22 mouse cellular contexts compared by ENCODE assay signal in the genomic region with DNA sequence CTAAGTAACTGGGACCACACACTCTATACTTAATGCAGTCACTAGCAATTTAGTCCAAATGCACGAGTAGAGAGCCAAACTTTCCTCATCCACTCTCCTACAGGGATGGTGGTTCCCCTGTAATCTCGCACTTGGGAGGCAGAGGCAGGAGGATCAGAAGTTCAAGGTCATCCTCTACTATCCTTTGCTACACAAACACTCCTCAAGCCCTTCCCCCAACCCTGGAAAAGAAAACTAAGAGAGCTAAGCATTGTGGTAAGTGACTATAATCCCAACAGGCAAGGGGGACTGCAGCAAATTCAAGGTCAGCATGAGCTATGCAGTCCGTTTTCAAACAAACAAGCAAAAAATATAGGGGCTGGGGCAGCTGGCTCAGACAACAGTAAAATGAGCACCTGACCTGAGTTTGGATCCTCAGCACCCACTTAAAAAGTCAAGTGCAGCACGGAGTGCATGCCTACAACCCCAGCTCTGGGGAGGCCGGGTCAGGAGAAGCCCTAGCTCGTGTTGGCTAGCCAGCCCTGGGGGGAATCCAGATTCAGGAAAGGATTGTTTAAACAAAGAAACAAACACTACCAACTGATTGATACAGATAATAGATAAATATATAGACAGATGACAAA. TPM values are rescaled to one million over a fixed set of nuclear protein-coding genes. Genes with fewer than 3 reads are reported as not detected.
DNase-seq lines count a peak whose midpoint lies in the region; ATAC-seq and TF ChIP-seq lines count a peak whose summit lies in the region.
"Had no signal": no experiment of that assay in that cellular context is flagged by ENCODE, and none has a peak within 500 bp of the region (broad histone marks: within the 10 kb centered on the region; RNA-seq: fewer than 3 reads in every experiment).

No protein-coding gene starts in this region.

- no peaks in the 10 kb centered on the region for H3K9me3 ChIP-seq in heart, embryonic 12.5 days (replicated peaks)
- H3K9me3 ChIP-seq in lung, postnatal 0 days (ENCODE audit: low read length), result no peaks in the 10 kb centered on the region
- H3K9me3 ChIP-seq: embryonic facial prominence, embryonic 15.5 days; forebrain, embryonic 10.5 days; heart, embryonic 15.5 days; hindbrain, embryonic 12.5 days; intestine, embryonic 15.5 days had no signal

- no peak overlapping the region for H3K4me3 ChIP-seq in heart, embryonic 12.5 days
- H3K4me3 ChIP-seq in lung, postnatal 0 days (ENCODE audit: low read depth, low read length), result no peak overlapping the region
- H3K4me3 ChIP-seq: embryonic facial prominence, embryonic 15.5 days; erythroblast, embryonic 14.5 days; forebrain, embryonic 10.5 days; heart, embryonic 15.5 days; hindbrain, embryonic 12.5 days; intestine, embryonic 15.5 days had no signal

- H3K27me3 ChIP-seq in heart, embryonic 12.5 days (replicated peaks), result no peaks in the 10 kb centered on the region
- H3K27me3 ChIP-seq in lung, postnatal 0 days (replicated peaks; ENCODE audit: insufficient read depth, low read length), result no peaks in the 10 kb centered on the region
- H3K27me3 ChIP-seq: CH12.LX; embryonic facial prominence, embryonic 15.5 days; heart, embryonic 15.5 days; hindbrain, embryonic 12.5 days; intestine, embryonic 15.5 days had no signal

- no peak for TF ChIP-seq EP300 in lung, postnatal 0 days (IDR thresholded peaks at IDR 0.05)

- intact Hi-C loops in heart, postnatal 25 days (cut with DNase I), result no loop called here

- WGBS in heart, embryonic 12.5 days, result 63% methylated on average over 6 of the region's 6 CpGs
- WGBS in lung, postnatal 0 days, result 55% methylated on average over 6 of the region's 6 CpGs

- DNase-seq in heart, postnatal 25 days (ENCODE audit: low spot score), result no peak
- DNase-seq in lung, postnatal 36 days, result peak; percentile 63
- no peak for DNase-seq in lung, postnatal 0 days (ENCODE audit: low spot score)
- peak; percentile 51 for DNase-seq in ZHBTc4 (ENCODE audit: low read depth, low spot score)
- DNase-seq: adrenal gland, adult 8-10 months; adrenal gland, postnatal 36 days; cerebellum, adult 2 months; cerebellum, postnatal 10 days; gastrocnemius, postnatal 14 days; heart, postnatal 14 days; kidney, adult 18-20 months had no signal

- H3K9ac ChIP-seq in heart, embryonic 12.5 days, result no peak overlapping the region
- H3K9ac ChIP-seq in lung, postnatal 0 days (replicated peaks; ENCODE audit: low read depth), result no peak overlapping the region
- H3K9ac ChIP-seq: embryonic facial prominence, embryonic 15.5 days; heart, embryonic 15.5 days; hindbrain, embryonic 12.5 days; intestine, embryonic 15.5 days had no signal

- TF ChIP-seq CTCF in lung, postnatal 0 days (IDR thresholded peaks at IDR 0.05), result no peak

- ATAC-seq in heart, embryonic 12.5 days (ENCODE audit: insufficient number of reproducible peaks, low FRiP score), result no peak
- no peak; the same call in 1 of the 2 replicates for ATAC-seq in lung, postnatal 0 days
- no peak for ATAC-seq in activated CD4-positive, CD25-positive, alpha-beta regulatory T cell, adult 4 months
- ATAC-seq: forebrain, embryonic 14.5 days; hindbrain, postnatal 0 days; intestine, embryonic 15.5 days had no signal

- peaks cover 53% of the 10 kb centered on the region for H3K4me1 ChIP-seq in heart, embryonic 12.5 days (replicated peaks)
- peaks cover 9% of the 10 kb centered on the region; the same call in 1 of the 2 replicates for H3K4me1 ChIP-seq in lung, postnatal 0 days (ENCODE audit: insufficient read depth, low read depth, low read length)

- H3K27ac ChIP-seq in heart, embryonic 12.5 days (ENCODE audit: poor library complexity, severe bottlenecking), result 0 out of 2 replicates have a peak overlapping the region, but pooled peaks have one; percentile 8
- H3K27ac ChIP-seq in lung, postnatal 0 days (ENCODE audit: low read length), result no peak overlapping the region
- H3K27ac ChIP-seq: embryonic facial prominence, embryonic 15.5 days; forebrain, embryonic 10.5 days; heart, embryonic 15.5 days; hindbrain, embryonic 12.5 days; hindbrain, postnatal 0 days; intestine, embryonic 15.5 days had no signal

- H3K4me2 ChIP-seq in heart, embryonic 12.5 days, result no peak overlapping the region
- no peak overlapping the region for H3K4me2 ChIP-seq in lung, postnatal 0 days (replicated peaks; ENCODE audit: low read depth, low read length)
- H3K4me2 ChIP-seq: embryonic facial prominence, embryonic 15.5 days; heart, embryonic 15.5 days; hindbrain, embryonic 12.5 days; intestine, embryonic 15.5 days had no signal

- H3K36me3 ChIP-seq in heart, embryonic 12.5 days, result 0 out of 2 replicates have a peak, but pooled peaks cover under 1% of the 10 kb centered on the region
- no peaks in the 10 kb centered on the region for H3K36me3 ChIP-seq in lung, postnatal 0 days (ENCODE audit: insufficient read depth, low read length)
- H3K36me3 ChIP-seq: heart, embryonic 15.5 days; hindbrain, embryonic 12.5 days had no signal

RNA-seq across cellular contexts. Expression of a gene that starts 6.1 kb away (rescaled TPM):
- polyA plus RNA-seq in heart, embryonic 12.5 days (2016; fragmentation: Nextera tagmentation; extraction: Ambion mirVana), result 319 and 324 TPM in 2 replicates
- total RNA-seq in heart, postnatal 25 days (2021), result 100 to 1,000 TPM; 155 to 163 TPM
- polyA plus RNA-seq in lung, postnatal 0 days (2015; fragmentation: Nextera tagmentation; extraction: Ambion mirVana), result 329 and 354 TPM in 2 replicates
- polyA plus RNA-seq in activated CD4-positive, CD25-positive, alpha-beta regulatory T cell, adult 4 months (2017; shearing (Covaris generic)), result 100 to 1,000 TPM; 186 to 204 TPM

RNA-seq across cellular contexts. Expression of a gene that starts 29.4 kb away (rescaled TPM):
- polyA plus RNA-seq in heart, embryonic 12.5 days (2016; fragmentation: Nextera tagmentation; extraction: Ambion mirVana), result 33.8 and 33.9 TPM in 2 replicates
- 10 to 100 TPM; 90.6 to 93.4 TPM for total RNA-seq in heart, postnatal 25 days (2021)
- polyA plus RNA-seq in lung, postnatal 0 days (2015; fragmentation: Nextera tagmentation; extraction: Ambion mirVana), result 11.1 and 11.5 TPM in 2 replicates
- polyA plus RNA-seq in activated CD4-positive, CD25-positive, alpha-beta regulatory T cell, adult 4 months (2017; shearing (Covaris generic)), result 10 to 100 TPM; 12.2 to 12.4 TPM

Comparison
In these comparisons a context has a peak if more than half of its experiments do, and no peak if none do; other contexts are left out.
1. DNase-seq: peak in lung, postnatal 36 days (single experiment) and ZHBTc4 (single experiment); none in heart, postnatal 25 days (single experiment) and lung, postnatal 0 days (single experiment).